Mouse (Mus musculus): ENCODE results near the gene Slc13a2. TPM values are rescaled to one million over a fixed set of nuclear protein-coding genes. Genes with fewer than 3 reads are reported as not detected.

Slc13a2 gene
- total and polyA plus RNA-seq, 2 experiments from 2014 or later = 0.10 TPM; not detected in 1

GRCm38 (mm10) chr11:78348474-78348873 lies 73.5 kb downstream of the Slc13a2 start:
- H3K4me3 ChIP-seq (ENCODE audit: low read length) = no peak overlapping the region
- H3K4me2 ChIP-seq (ENCODE audit: low read depth, low read length) = no peak overlapping the region
- no peaks in the 10 kb centered on the region; the same call in 1 of the 2 replicates for H3K36me3 ChIP-seq (ENCODE audit: insufficient read depth, low read length)
- WGBS = 26% methylated on average over 7 of the region's 7 CpGs
- peaks cover 15% of the 10 kb centered on the region; the same call in 1 of the 2 replicates for H3K4me1 ChIP-seq (ENCODE audit: insufficient read depth, low read length)
- no peak overlapping the region for H3K9ac ChIP-seq (replicated peaks; ENCODE audit: low read length)
- no peak for ATAC-seq
- DNase-seq (ENCODE audit: low spot score) = no peak
- H3K9me3 ChIP-seq (ENCODE audit: low read length) = no peaks in the 10 kb centered on the region
- no peaks in the 10 kb centered on the region for H3K27me3 ChIP-seq (ENCODE audit: insufficient read depth, low read length)
- TF ChIP-seq CTCF (IDR thresholded peaks at IDR 0.05; ENCODE audit: low read depth) = no peak
- H3K27ac ChIP-seq = no peak overlapping the region

GRCm38 (mm10) chr11:78347908-78348307 lies 74.1 kb downstream of the Slc13a2 start:
- WGBS = 69% methylated on average over 9 of the region's 9 CpGs
- no peak overlapping the region for H3K9ac ChIP-seq (replicated peaks; ENCODE audit: low read length)
- H3K36me3 ChIP-seq (ENCODE audit: insufficient read depth, low read length) = no peaks in the 10 kb centered on the region; the same call in 1 of the 2 replicates
- H3K27ac ChIP-seq = no peak overlapping the region
- ATAC-seq (no peak), DNase-seq (ENCODE audit: low spot score) (no peak)
- H3K9me3 ChIP-seq (ENCODE audit: low read length) = no peaks in the 10 kb centered on the region
- peaks cover 15% of the 10 kb centered on the region; the same call in 1 of the 2 replicates for H3K4me1 ChIP-seq (ENCODE audit: insufficient read depth, low read length)
- no peak overlapping the region for H3K4me2 ChIP-seq (ENCODE audit: low read depth, low read length)
- TF ChIP-seq CTCF (IDR thresholded peaks at IDR 0.05; ENCODE audit: low read depth) = no peak
- H3K4me3 ChIP-seq (ENCODE audit: low read length) = no peak overlapping the region
- no peaks in the 10 kb centered on the region for H3K27me3 ChIP-seq (ENCODE audit: insufficient read depth, low read length)

Other genes starting within 250 kb of the Slc13a2 start
- 7.6 and 11.8 TPM in 2 replicates for gene Nek8, start 245.5 kb downstream of the Slc13a2 start, total RNA-seq (2014; rRNA removed)
- gene Nek8, start 245.5 kb downstream of the Slc13a2 start, polyA plus RNA-seq (2015; fragmentation: Nextera tagmentation; extraction: Ambion mirVana) = 7.3 and 7.7 TPM in 2 replicates
- gene Tlcd1, start 245.5 kb downstream of the Slc13a2 start, total RNA-seq (2014; rRNA removed) = 37.5 and 46.1 TPM in 2 replicates
- 36.8 and 42.6 TPM in 2 replicates for gene Tlcd1, start 245.5 kb downstream of the Slc13a2 start, polyA plus RNA-seq (2015; fragmentation: Nextera tagmentation; extraction: Ambion mirVana)
- 418 and 469 TPM in 2 replicates for gene Rpl23a, start 238.6 kb downstream of the Slc13a2 start, total RNA-seq (2014; rRNA removed)
- gene Rpl23a, start 238.6 kb downstream of the Slc13a2 start, polyA plus RNA-seq (2015; fragmentation: Nextera tagmentation; extraction: Ambion mirVana) = 906 and 915 TPM in 2 replicates
- 85.6 and 96.4 TPM in 2 replicates for gene Rab34, start 233.8 kb downstream of the Slc13a2 start, total RNA-seq (2014; rRNA removed)
- 63.5 and 76.2 TPM in 2 replicates for gene Rab34, start 233.8 kb downstream of the Slc13a2 start, polyA plus RNA-seq (2015; fragmentation: Nextera tagmentation; extraction: Ambion mirVana)
- 1.9 and 4.9 TPM in 2 replicates for gene Proca1, start 228.8 kb downstream of the Slc13a2 start, total RNA-seq (2014; rRNA removed)
- gene Proca1, start 228.8 kb downstream of the Slc13a2 start, polyA plus RNA-seq (2015; fragmentation: Nextera tagmentation; extraction: Ambion mirVana) = 5.6 and 5.8 TPM in 2 replicates
- gene Sdf2, start 176.5 kb downstream of the Slc13a2 start, total RNA-seq (2014; rRNA removed) = 77.1 and 112 TPM in 2 replicates
- gene Sdf2, start 176.5 kb downstream of the Slc13a2 start, polyA plus RNA-seq (2015; fragmentation: Nextera tagmentation; extraction: Ambion mirVana) = 107 and 113 TPM in 2 replicates
- 34.2 and 36.0 TPM in 2 replicates for gene Supt6, start 176.2 kb downstream of the Slc13a2 start, total RNA-seq (2014; rRNA removed)
- gene Supt6, start 176.2 kb downstream of the Slc13a2 start, polyA plus RNA-seq (2015; fragmentation: Nextera tagmentation; extraction: Ambion mirVana) = 17.1 and 19.0 TPM in 2 replicates
- 86.2 and 93.6 TPM in 2 replicates for gene 2610507B11Rik, start 160.5 kb downstream of the Slc13a2 start, total RNA-seq (2014; rRNA removed)
- 78.2 and 79.0 TPM in 2 replicates for gene 2610507B11Rik, start 160.5 kb downstream of the Slc13a2 start, polyA plus RNA-seq (2015; fragmentation: Nextera tagmentation; extraction: Ambion mirVana)
- 0.10 TPM in 1 of 2 replicates, not detected in the other for gene BC030499, start 131.4 kb downstream of the Slc13a2 start, total RNA-seq (2014; rRNA removed)
- 0.15 TPM in 1 of 2 replicates, not detected in the other for gene BC030499, start 131.4 kb downstream of the Slc13a2 start, polyA plus RNA-seq (2015; fragmentation: Nextera tagmentation; extraction: Ambion mirVana)
- gene Spag5, start 120.7 kb downstream of the Slc13a2 start, total RNA-seq (2014; rRNA removed) = 26.7 and 31.4 TPM in 2 replicates
- gene Spag5, start 120.7 kb downstream of the Slc13a2 start, polyA plus RNA-seq (2015; fragmentation: Nextera tagmentation; extraction: Ambion mirVana) = 9.1 and 9.9 TPM in 2 replicates
- gene Aldoc, start 99.2 kb downstream of the Slc13a2 start, total RNA-seq (2014; rRNA removed) = 798 and 822 TPM in 2 replicates
- gene Aldoc, start 99.2 kb downstream of the Slc13a2 start, polyA plus RNA-seq (2015; fragmentation: Nextera tagmentation; extraction: Ambion mirVana) = 693 and 762 TPM in 2 replicates
- 88.3 and 89.0 TPM in 2 replicates for gene Pigs, start 93.8 kb downstream of the Slc13a2 start, total RNA-seq (2014; rRNA removed)
- 105 TPM in 2 replicates for gene Pigs, start 93.8 kb downstream of the Slc13a2 start, polyA plus RNA-seq (2015; fragmentation: Nextera tagmentation; extraction: Ambion mirVana)
- 125 and 154 TPM in 2 replicates for gene Unc119, start 78.7 kb downstream of the Slc13a2 start, total RNA-seq (2014; rRNA removed)
- gene Unc119, start 78.7 kb downstream of the Slc13a2 start, polyA plus RNA-seq (2015; fragmentation: Nextera tagmentation; extraction: Ambion mirVana) = 76.2 and 82.0 TPM in 2 replicates
- gene Foxn1, start 35.7 kb downstream of the Slc13a2 start, total RNA-seq (2014; rRNA removed) = not detected in 2 replicates
- gene Foxn1, start 35.7 kb downstream of the Slc13a2 start, polyA plus RNA-seq (2015; fragmentation: Nextera tagmentation; extraction: Ambion mirVana) = not detected in 2 replicates
- gene Slc46a1, start 43.5 kb upstream of the Slc13a2 start, total RNA-seq (2014; rRNA removed) = 18.7 and 20.6 TPM in 2 replicates
- 19.5 and 21.7 TPM in 2 replicates for gene Slc46a1, start 43.5 kb upstream of the Slc13a2 start, polyA plus RNA-seq (2015; fragmentation: Nextera tagmentation; extraction: Ambion mirVana)
- 85.9 and 87.8 TPM in 2 replicates for gene Sarm1, start 75.5 kb upstream of the Slc13a2 start, total RNA-seq (2014; rRNA removed)
- 30.8 and 32.7 TPM in 2 replicates for gene Sarm1, start 75.5 kb upstream of the Slc13a2 start, polyA plus RNA-seq (2015; fragmentation: Nextera tagmentation; extraction: Ambion mirVana)
- 109 and 152 TPM in 2 replicates for gene Vtn, start 76.9 kb upstream of the Slc13a2 start, total RNA-seq (2014; rRNA removed)
- 118 and 133 TPM in 2 replicates for gene Vtn, start 76.9 kb upstream of the Slc13a2 start, polyA plus RNA-seq (2015; fragmentation: Nextera tagmentation; extraction: Ambion mirVana)
- 0.58 and 0.78 TPM in 2 replicates for gene Sebox, start 81.2 kb upstream of the Slc13a2 start, total RNA-seq (2014; rRNA removed)
- gene Sebox, start 81.2 kb upstream of the Slc13a2 start, polyA plus RNA-seq (2015; fragmentation: Nextera tagmentation; extraction: Ambion mirVana) = 0.15 and 0.26 TPM in 2 replicates
- gene Tmem199, start 90.0 kb upstream of the Slc13a2 start, total RNA-seq (2014; rRNA removed) = 40.3 and 42.1 TPM in 2 replicates
- gene Tmem199, start 90.0 kb upstream of the Slc13a2 start, polyA plus RNA-seq (2015; fragmentation: Nextera tagmentation; extraction: Ambion mirVana) = 84.8 and 86.9 TPM in 2 replicates
- gene Poldip2, start 90.0 kb upstream of the Slc13a2 start, total RNA-seq (2014; rRNA removed) = 134 and 143 TPM in 2 replicates
- gene Poldip2, start 90.0 kb upstream of the Slc13a2 start, polyA plus RNA-seq (2015; fragmentation: Nextera tagmentation; extraction: Ambion mirVana) = 165 and 170 TPM in 2 replicates
- gene Tnfaip1, start 114.1 kb upstream of the Slc13a2 start, total RNA-seq (2014; rRNA removed) = 36.6 and 46.2 TPM in 2 replicates
- 56.1 and 56.2 TPM in 2 replicates for gene Tnfaip1, start 114.1 kb upstream of the Slc13a2 start, polyA plus RNA-seq (2015; fragmentation: Nextera tagmentation; extraction: Ambion mirVana)
- 96.2 and 109 TPM in 2 replicates for gene Ift20, start 114.1 kb upstream of the Slc13a2 start, total RNA-seq (2014; rRNA removed)
- 123 and 136 TPM in 2 replicates for gene Ift20, start 114.1 kb upstream of the Slc13a2 start, polyA plus RNA-seq (2015; fragmentation: Nextera tagmentation; extraction: Ambion mirVana)
- 39.0 and 44.5 TPM in 2 replicates for gene Tmem97, start 128.6 kb upstream of the Slc13a2 start, total RNA-seq (2014; rRNA removed)
- 42.8 and 43.5 TPM in 2 replicates for gene Tmem97, start 128.6 kb upstream of the Slc13a2 start, polyA plus RNA-seq (2015; fragmentation: Nextera tagmentation; extraction: Ambion mirVana)